Mouse (Mus musculus): ENCODE measurements at regions not wholly inside any gene's neighbourhood (a gene's known extent, or its start where the extent isn't known, plus 50 kb on each side); places are given as distances from the start of the nearest gene placed in this dataset.

- TF ChIP-seq CTCF (IDR thresholded peaks at IDR 0.05; ENCODE audit: control insufficient read depth, insufficient read depth, low read length) (no peak), POLR2A (IDR thresholded peaks at IDR 0.05; ENCODE audit: borderline replicate concordance, control insufficient read depth, low read depth, low read length) (no peak)
These were observed 115.7 kb upstream of the Zfp217 start for GRCm38 (mm10) chr2:170263594-170263993.

All from bone marrow, adult 2 months (tissue).